Mouse (Mus musculus) embryonic facial prominence, embryonic 12.5 days (tissue): ENCODE data around the gene Vps26a. TPM values are rescaled to one million over a fixed set of nuclear protein-coding genes. Genes with fewer than 3 reads are reported as not detected.

ENCODE experiments used
- ATAC-seq: fragments of 200-750 bp; cut with Nextera tagmentation; 2 replicates; pipeline ENCODE4 v1.8.0; 2017; ENCODE audit not compliant: insufficient number of reproducible peaks, insufficient read depth, low FRiP score, low TSS enrichment
- H3K27ac ChIP-seq: fragments of 300-500 bp; sonication (generic); 2 replicates; pipeline ENCODE4 v1.5.1; 2016; ENCODE audit warnings: mild to moderate bottlenecking
- H3K27me3 ChIP-seq: fragments of 300-500 bp; sonication (generic); 2 replicates; pipeline ENCODE4 v1.6.1; 2016; ENCODE audit warnings: mild to moderate bottlenecking, moderate library complexity
- H3K36me3 ChIP-seq: fragments of 300-500 bp; sonication (generic); 2 replicates; pipeline ENCODE4 v1.6.1; 2016; ENCODE audit warnings: mild to moderate bottlenecking
- H3K4me1 ChIP-seq: fragments of 300-500 bp; sonication (generic); 2 replicates; pipeline ENCODE4 v1.6.1; 2016
- H3K4me2 ChIP-seq: fragments of 300-500 bp; sonication (generic); replicated peaks from 2 replicates; pipeline ENCODE4 v1.6.1; 2016; ENCODE audit warnings: mild to moderate bottlenecking, moderate library complexity
- H3K4me3 ChIP-seq: fragments of 300-500 bp; sonication (generic); 2 replicates; pipeline ENCODE4 v1.5.1; 2016; ENCODE audit warnings: mild to moderate bottlenecking
- H3K9ac ChIP-seq: fragments of 300-500 bp; sonication (generic); 2 replicates; pipeline ENCODE4 v1.6.1; 2016; ENCODE audit warnings: mild to moderate bottlenecking, moderate library complexity
- H3K9me3 ChIP-seq: fragments of 300-500 bp; sonication (generic); 2 replicates; pipeline ENCODE4 v1.6.1; 2016; ENCODE audit warnings: mild to moderate bottlenecking, moderate library complexity
- WGBS: fragments of 180-500 bp; shearing (Covaris S2); methylation state at CpG from one replicate; pipeline ENCODE4 v1.1.7; 2016; 5-methylcytosine and 5-hydroxymethylcytosine counted together
- polyA plus RNA-seq: library from polyadenylated mRNA; unstranded; fragments of >200 nt; fragmentation: Nextera tagmentation; extraction: Ambion mirVana; gene quantifications from 2 replicates; pipeline ENCODE4 v1.2.1, GENCODE M21; 2016

Vps26a gene
- polyA plus RNA-seq, 1 experiment from 2014 or later: 78.1 TPM

DNA sequence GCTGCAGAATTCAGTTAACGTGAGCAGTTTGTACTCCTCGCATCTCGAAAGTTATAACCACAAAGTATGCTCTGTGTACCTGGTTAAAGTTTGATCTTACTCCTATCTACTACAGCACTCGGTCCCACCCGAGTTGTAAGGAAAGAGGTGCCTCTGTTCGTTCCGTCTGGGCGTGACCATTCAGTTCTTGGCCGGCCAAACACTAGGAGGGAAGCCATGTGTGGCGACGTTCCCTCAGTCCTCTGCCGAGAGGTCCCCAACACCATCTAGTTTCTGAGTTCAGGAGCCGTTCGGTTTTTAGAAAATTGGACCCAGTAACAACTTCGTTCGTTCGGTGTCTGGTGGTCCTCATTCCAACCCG is 36.3 kb downstream of the Vps26a start:
- WGBS: 36% methylated on average over 18 of the region's 18 CpGs
- no peak for ATAC-seq
- peaks cover 24% of the 10 kb centered on the region for H3K36me3 ChIP-seq
- H3K9me3 ChIP-seq: no peaks in the 10 kb centered on the region
- peaks cover 12% of the 10 kb centered on the region for H3K4me1 ChIP-seq
- peak overlapping the region; percentile 76 for H3K27ac ChIP-seq
- H3K4me2 ChIP-seq: peak overlapping the region; percentile 73
- no peaks in the 10 kb centered on the region for H3K27me3 ChIP-seq
- H3K4me3 ChIP-seq: peak overlapping the region; percentile 95
- H3K9ac ChIP-seq: peak overlapping the region; percentile 93

DNA sequence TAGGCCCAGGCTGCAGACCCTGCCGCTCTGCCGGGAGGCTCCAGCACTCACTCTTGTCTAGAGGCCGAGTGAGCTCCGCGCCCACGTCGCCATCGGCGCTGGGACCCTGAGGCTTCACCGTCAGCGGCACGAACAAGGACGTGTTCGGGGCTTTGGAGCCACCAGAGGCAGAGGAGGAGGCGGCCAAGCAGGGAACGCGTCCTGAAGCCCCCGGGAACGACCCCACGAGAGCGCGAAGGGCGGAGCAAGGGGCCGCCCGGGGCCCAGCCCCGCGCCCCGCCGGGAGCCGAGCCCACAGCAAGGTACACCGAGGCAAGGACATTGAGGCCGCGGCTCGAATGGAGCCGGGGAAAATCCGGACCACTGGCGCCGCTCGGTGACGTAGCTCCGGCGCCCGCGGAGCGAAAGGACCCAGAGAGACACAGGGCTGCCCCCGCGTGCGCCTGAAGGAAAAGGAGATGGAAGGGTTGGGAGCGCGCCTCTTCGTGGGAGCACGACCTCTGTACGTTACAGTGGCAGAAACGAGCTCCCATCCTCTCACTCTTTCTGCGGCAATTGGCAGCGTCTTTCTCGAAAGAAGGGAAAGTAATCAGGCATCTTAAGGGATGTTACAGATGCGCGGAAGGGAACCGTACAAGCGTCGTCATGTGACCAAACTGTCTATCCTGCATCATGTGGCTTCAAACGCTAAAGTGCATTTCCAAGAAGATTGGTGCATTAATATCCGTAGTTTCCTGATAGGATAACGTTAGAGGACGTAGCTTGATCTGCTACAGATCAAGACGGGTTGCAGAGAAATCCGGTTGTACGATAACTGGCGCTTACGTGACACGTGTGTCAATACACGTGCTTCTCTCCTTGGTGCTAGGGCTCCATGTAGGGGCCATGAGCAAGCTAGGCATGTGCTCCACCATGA is 37.0 kb downstream of the Vps26a start, which contains the start of the genes 4930507D05Rik and Supv3l1:
Gene 4930507D05Rik (plus strand): TSS at position 126 of the 916 bp plus-strand sequence.
Gene Supv3l1 (minus strand): TSS at position 375 of the 916 bp plus-strand sequence.
- WGBS: under 1% methylated on average over 73 of the region's 73 CpGs

DNA sequence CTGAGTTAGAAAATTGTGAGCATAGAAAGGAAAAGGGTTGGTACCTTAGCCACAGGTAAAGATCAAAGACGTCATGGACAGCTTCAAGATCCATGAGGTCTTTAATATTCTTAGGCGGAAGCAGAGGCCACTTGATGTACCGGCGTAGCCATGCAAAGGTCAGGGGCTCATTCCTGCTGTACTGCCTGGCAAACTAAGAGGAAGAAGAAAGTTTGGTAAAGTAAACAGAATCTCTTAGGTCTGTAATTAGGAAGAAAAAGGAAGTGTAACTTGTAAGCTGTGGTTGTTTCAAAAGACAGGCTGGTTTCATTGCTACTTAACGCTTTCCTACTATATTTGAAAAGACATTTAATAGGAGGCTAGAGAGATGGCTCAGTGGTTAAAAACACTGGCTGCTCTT is 56.2 kb downstream of the Vps26a start:
- Histone ChIP-seq H3K9ac (no peak overlapping the region), H3K4me2 (no peak overlapping the region), H3K27ac (no peak overlapping the region), H3K9me3 (no peaks in the 10 kb centered on the region), H3K4me1 (peaks cover 2% of the 10 kb centered on the region), H3K27me3 (no peaks in the 10 kb centered on the region), H3K4me3 (no peak overlapping the region), H3K36me3 (peaks cover 76% of the 10 kb centered on the region)
- no peak for ATAC-seq
- 93% methylated on average over 5 of the region's 5 CpGs for WGBS

More for the DNA sequence above, 37.0 kb downstream of the Vps26a start, which contains the start of the genes 4930507D05Rik and Supv3l1:
- H3K4me3 ChIP-seq: peak within 1 kb of the TSS; percentile 95
- peak within 1 kb of the TSS; percentile 73 for H3K4me2 ChIP-seq
- peaks cover 12% of the 10 kb centered on the region for H3K4me1 ChIP-seq
- H3K36me3 ChIP-seq: peaks cover 25% of the 10 kb centered on the region
- H3K27ac ChIP-seq: peak within 1 kb of the TSS; percentile 76
- peak within 1 kb of the TSS; percentile 93 for H3K9ac ChIP-seq
- H3K27me3 ChIP-seq: no peaks in the 10 kb centered on the region
- peak; percentile 79 for ATAC-seq
- H3K9me3 ChIP-seq: no peaks in the 10 kb centered on the region

DNA sequence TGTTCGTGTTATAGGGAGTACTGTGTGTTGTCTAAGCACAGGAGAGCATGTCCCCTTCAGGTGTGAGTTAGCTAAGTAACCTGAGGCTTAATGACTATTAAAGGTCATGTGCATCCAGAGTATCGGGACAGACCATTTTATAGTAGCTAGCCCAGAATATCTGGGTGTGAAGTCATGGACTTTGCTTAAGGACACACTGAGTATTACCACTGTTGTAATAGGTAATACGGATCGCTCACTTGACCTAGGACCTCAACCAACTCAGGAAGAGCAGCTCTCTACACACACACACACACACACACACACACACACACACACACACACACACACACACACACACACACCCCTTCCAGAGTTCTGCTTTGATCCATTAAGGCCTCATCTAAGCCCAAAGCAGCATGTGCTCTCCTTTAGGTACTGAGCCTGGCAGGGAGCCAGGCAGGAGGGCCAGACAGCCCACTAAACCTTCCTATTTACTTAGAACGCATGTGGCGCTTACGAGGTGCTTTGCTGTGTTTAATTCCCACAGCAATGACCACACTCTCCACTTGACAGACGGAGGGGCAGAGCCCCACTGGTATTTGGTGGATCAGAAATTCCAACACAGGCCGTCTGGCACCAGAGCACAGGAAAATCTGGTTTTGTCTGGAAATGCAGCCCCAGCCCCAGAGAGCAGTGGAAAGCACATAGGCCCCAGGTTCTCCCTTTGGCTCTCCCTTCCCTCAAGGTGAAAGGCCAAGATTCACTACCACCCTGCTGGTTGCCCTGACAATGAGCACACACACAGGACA is 61.3 kb downstream of the Vps26a start:
- Histone ChIP-seq H3K27me3 (no peaks in the 10 kb centered on the region), H3K4me3 (no peak overlapping the region), H3K27ac (peak overlapping the region; percentile 55), H3K36me3 (peaks cover 27% of the 10 kb centered on the region), H3K9me3 (no peaks in the 10 kb centered on the region), H3K9ac (no peak overlapping the region), H3K4me2 (no peak overlapping the region), H3K4me1 (peaks cover 5% of the 10 kb centered on the region)
- ATAC-seq: no peak
- 46% methylated on average over 9 of the region's 9 CpGs for WGBS

DNA sequence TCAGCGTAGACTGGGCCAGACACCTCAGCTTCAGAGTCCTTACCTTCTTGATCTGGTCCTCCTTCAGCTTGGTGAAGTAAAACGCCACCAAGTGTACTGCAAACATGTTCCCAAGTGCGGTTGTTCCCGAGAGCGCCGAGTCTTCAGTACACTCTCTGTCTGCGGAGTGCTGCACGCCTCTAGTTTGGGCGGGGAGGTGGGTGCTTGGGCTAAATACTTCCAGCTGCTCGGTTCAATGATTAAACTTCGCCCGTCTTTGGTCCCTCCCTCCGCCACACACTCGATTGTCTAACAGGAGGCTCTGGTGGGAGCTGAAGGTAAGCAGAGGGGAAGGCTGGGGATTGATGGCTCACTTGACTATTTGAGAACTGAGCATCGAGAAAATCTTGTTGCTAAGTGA is 64.3 kb downstream of the Vps26a start, which contains the start of gene Hkdc1:
Gene Hkdc1 (minus strand): TSS at position 237 of the 400 bp plus-strand sequence.
- Histone ChIP-seq H3K27ac (no peak within 1 kb of the TSS), H3K36me3 (no peaks in the 10 kb centered on the region), H3K4me2 (peak within 1 kb of the TSS; percentile 29), H3K9me3 (no peaks in the 10 kb centered on the region), H3K4me3 (no peak within 1 kb of the TSS), H3K9ac (peak within 1 kb of the TSS; percentile 24; the same call in 1 of the 2 replicates), H3K4me1 (peaks cover 5% of the 10 kb centered on the region), H3K27me3 (no peaks in the 10 kb centered on the region)
- WGBS: 20% methylated on average over 15 of the region's 15 CpGs
- ATAC-seq: no peak

DNA sequence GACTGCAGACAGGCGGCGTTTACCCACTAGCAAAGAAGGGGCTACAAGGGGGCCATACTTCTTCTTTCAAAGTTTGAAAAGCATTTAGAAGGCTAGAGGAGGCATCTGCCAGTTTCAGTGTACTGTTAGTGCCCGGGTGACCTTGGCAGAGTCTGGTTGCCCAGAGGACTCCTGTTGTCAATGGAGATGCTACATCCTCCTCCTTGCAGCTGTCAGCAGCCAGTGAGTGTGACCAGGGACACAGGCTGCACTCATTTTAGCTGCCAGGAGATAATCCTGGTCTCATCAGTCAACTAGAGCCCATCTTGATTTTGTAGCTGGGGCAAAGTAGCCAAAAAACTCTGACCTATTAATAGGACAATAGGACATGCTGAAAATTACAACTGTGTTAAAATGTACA is 65.5 kb downstream of the Vps26a start:
- Histone ChIP-seq H3K4me2 (no peak overlapping the region), H3K27ac (no peak overlapping the region), H3K9me3 (no peaks in the 10 kb centered on the region), H3K4me1 (peaks cover 5% of the 10 kb centered on the region), H3K4me3 (no peak overlapping the region), H3K36me3 (no peaks in the 10 kb centered on the region), H3K27me3 (no peaks in the 10 kb centered on the region), H3K9ac (no peak overlapping the region)
- no peak for ATAC-seq
- 88% methylated on average over 3 of the region's 3 CpGs for WGBS

DNA sequence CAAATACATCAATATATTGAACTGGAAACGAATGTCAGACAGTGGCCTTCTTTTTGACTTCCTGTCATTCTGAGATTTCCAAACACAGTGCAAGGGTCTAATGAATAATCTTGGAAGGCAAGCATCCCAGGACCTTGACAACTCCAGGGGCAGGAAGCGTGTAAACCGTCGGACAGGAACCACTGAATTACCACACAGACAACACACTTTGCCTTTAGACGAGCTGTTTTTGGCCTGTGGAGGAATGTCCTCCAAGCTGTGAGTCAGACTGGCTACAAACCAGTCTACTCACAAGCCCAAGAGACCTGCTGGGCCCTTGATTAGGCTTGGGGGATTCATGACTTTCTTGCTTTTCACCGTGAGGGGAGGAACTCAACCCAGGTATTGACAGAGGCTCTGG is 66.2 kb downstream of the Vps26a start:
- H3K4me2 ChIP-seq: no peak overlapping the region
- no peaks in the 10 kb centered on the region for H3K9me3 ChIP-seq
- WGBS: 69% methylated on average over 6 of the region's 6 CpGs
- no peak for ATAC-seq
- H3K36me3 ChIP-seq: no peaks in the 10 kb centered on the region
- no peak overlapping the region for H3K4me3 ChIP-seq
- peaks cover 3% of the 10 kb centered on the region for H3K4me1 ChIP-seq
- H3K27ac ChIP-seq: no peak overlapping the region
- no peaks in the 10 kb centered on the region for H3K27me3 ChIP-seq
- H3K9ac ChIP-seq: no peak overlapping the region

DNA sequence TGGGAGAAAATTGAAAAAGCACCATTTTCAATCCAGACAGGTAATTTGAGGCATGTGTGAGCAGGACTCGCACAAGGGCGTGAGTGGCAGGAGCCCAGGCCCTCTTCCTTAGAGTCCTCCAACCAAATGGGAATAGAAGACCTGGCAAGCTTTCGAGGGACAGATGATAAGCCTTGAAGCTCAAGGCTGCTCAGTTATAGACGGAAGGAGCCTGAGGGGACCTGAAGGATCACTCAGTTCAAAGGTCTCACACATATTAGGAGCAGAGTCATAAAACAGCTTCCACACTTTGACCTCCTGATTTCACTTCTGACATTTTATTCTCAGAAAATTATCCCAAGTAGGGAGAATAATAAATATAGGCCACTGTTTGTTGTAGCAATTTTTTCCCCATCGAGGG is 67.2 kb downstream of the Vps26a start:
- 59% methylated on average over 5 of the region's 5 CpGs for WGBS
- Histone ChIP-seq H3K27me3 (no peaks in the 10 kb centered on the region), H3K27ac (no peak overlapping the region), H3K4me2 (no peak overlapping the region), H3K9me3 (no peaks in the 10 kb centered on the region), H3K4me3 (no peak overlapping the region), H3K9ac (no peak overlapping the region), H3K36me3 (no peaks in the 10 kb centered on the region), H3K4me1 (no peaks in the 10 kb centered on the region)
- no peak for ATAC-seq

DNA sequence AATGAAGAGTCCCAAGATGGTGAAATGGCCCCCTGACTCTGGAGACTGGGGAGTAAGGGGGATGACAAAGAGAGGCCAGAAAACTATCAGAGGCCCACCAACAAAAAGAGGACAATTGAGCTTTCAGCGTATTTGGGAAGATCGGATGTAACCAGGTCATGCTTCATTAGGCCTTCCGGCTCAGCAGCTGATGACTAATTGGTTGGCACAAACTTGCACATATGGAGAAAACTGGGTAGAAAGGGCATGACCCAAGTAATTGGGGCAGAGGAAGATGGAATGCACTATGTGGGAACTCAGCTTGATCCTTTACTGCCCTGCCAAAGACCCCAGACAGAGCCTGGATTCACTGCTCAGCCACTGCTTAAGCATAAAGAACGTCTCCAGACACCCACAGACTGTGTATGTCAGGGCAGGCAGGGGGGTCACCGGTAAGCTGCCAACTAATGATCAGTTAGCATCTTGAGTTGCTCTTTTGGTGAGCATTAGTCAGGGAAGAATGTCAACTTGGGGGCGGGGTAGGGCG is 67.7 kb downstream of the Vps26a start:
- ATAC-seq: no peak
- no peaks in the 10 kb centered on the region for H3K27me3 ChIP-seq
- WGBS: 52% methylated on average over 7 of the region's 7 CpGs

DNA sequence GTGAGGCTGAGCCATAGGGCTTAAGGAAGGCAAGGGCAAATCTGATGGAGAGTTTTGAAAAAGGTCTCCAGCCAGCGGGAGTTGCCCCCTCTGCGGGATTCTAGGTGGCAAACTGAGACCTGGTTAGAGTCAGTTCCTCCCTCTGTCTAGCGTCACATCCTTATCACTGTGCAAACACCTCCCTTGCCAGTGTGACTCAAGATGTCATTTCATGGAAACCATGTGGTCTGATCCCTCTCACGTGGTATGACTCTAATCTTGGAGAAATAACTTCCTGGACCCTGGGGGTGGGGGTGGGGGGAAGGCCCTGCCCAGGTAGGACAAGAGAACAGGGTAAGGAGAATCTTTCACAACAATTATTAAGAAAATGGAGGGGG is 73.0 kb downstream of the Vps26a start:
- ATAC-seq: no peak
- no peak overlapping the region for H3K27ac ChIP-seq
- no peaks in the 10 kb centered on the region for H3K36me3 ChIP-seq
- H3K4me2 ChIP-seq: no peak overlapping the region
- no peak overlapping the region for H3K4me3 ChIP-seq
- no peaks in the 10 kb centered on the region for H3K9me3 ChIP-seq
- H3K9ac ChIP-seq: no peak overlapping the region
- peaks cover 7% of the 10 kb centered on the region; the same call in 1 of the 2 replicates for H3K4me1 ChIP-seq
- 38% methylated on average over 4 of the region's 4 CpGs for WGBS
- peaks cover 3% of the 10 kb centered on the region; the same call in 1 of the 2 replicates for H3K27me3 ChIP-seq

More for the DNA sequence above, 67.7 kb downstream of the Vps26a start:
- Histone ChIP-seq H3K4me3 (no peak overlapping the region), H3K4me2 (no peak overlapping the region), H3K9me3 (no peaks in the 10 kb centered on the region), H3K27ac (no peak overlapping the region), H3K9ac (no peak overlapping the region), H3K4me1 (no peaks in the 10 kb centered on the region), H3K36me3 (no peaks in the 10 kb centered on the region)

DNA sequence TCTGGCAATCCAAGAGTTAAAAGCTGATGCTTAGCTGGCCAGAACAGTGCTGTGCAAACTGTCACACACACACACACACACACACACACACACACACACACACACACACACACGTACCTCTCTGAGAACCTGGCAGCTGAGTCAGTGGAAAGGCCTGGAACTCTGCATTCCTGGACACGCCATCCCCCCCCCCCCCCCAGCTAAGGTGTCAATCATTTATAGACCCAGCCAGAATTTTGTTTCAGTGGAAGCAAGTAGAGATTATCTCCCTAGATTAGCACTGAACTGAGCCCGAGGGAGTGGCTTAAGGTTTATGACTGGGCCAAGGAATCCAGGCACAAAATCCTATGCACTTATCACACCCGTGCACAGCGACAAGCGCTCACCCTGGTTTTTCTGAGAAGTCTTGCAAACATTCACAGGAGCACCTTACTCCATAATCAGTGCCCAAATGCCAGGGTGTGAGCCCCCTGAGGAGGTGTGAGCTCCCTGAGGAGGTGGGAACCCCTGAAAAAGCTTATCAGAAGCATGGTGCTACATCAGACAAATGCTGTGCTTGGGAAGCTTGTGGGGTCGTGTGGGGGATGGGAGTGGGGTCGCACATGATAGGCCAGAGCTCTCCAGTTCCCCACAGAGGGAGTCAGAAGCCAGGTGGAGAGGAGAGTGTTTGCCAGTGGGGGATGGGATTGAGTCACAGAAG is 73.5 kb downstream of the Vps26a start:
- Histone ChIP-seq H3K9ac (no peak overlapping the region), H3K9me3 (no peaks in the 10 kb centered on the region), H3K27ac (no peak overlapping the region), H3K4me2 (no peak overlapping the region), H3K4me1 (peaks cover 7% of the 10 kb centered on the region; the same call in 1 of the 2 replicates), H3K36me3 (no peaks in the 10 kb centered on the region), H3K4me3 (no peak overlapping the region), H3K27me3 (peaks cover 3% of the 10 kb centered on the region; the same call in 1 of the 2 replicates)
- no peak for ATAC-seq
- whole genome bisulfite sequencing: 23% methylated on average over 8 of the region's 8 CpGs
